Mouse (Mus musculus): Measurements from ENCODE around the gene Fgf15. TPM values are rescaled to one million over a fixed set of nuclear protein-coding genes. Genes with fewer than 3 reads are reported as not detected.

Fgf15 gene
- total and polyA plus RNA-seq, 3 experiments = 16.6 to 19.1 TPM; not detected in 1

GRCm38 (mm10) chr7:144854966-144855365, 41.4 kb upstream of the Fgf15 start:
- Histone ChIP-seq H3K36me3 (ENCODE audit: control insufficient read depth in 1 of 2, insufficient read depth in 2 of 2, low read length in 2 of 2) (no peaks in the 10 kb centered on the region), H3K4me3 (ENCODE audit: control insufficient read depth in 1 of 2, insufficient read depth in 1 of 2, low read depth in 2 of 2, low read length in 2 of 2) (no peak overlapping the region), H3K4me1 (ENCODE audit: control insufficient read depth in 1 of 2, insufficient read depth in 2 of 2, low read length in 2 of 2) (no peaks in the 10 kb centered on the region), H3K9me3 (replicated peaks; ENCODE audit: insufficient read depth, low read length) (no peaks in the 10 kb centered on the region), H3K9ac (ENCODE audit: control insufficient read depth, low read depth, low read length, poor library complexity, severe bottlenecking) (no peak overlapping the region), H3K79me2 (ENCODE audit: control insufficient read depth, insufficient read depth, low read length, poor library complexity) (no peaks in the 10 kb centered on the region), H3K27ac (ENCODE audit: control insufficient read depth, low read depth, low read length) (no peak overlapping the region), H3K27me3 (ENCODE audit: control insufficient read depth in 1 of 2, insufficient read depth in 2 of 2, low read length in 2 of 2) (no peaks in the 10 kb centered on the region)
- DNase-seq (ENCODE audit: low read depth, low spot score) = no peak
- TF ChIP-seq MAFK (IDR thresholded peaks at IDR 0.05; ENCODE audit: borderline replicate concordance, low read depth, low read length) (no peak), GATA1 (IDR thresholded peaks at IDR 0.05; ENCODE audit: low read depth, low read length) (no peak), UBTF (IDR thresholded peaks at IDR 0.05; ENCODE audit: borderline replicate concordance, insufficient read depth, low read depth, low read length) (no peak), POLR2AphosphoS5 (IDR thresholded peaks at IDR 0.05; ENCODE audit: borderline replicate concordance, low read depth, low read length) (no peak), MEF2A (IDR thresholded peaks at IDR 0.05; ENCODE audit: extremely low read depth, insufficient replicate concordance, low read depth, low read length, poor library complexity, severe bottlenecking) (no peak), RCOR1 (IDR thresholded peaks at IDR 0.05; ENCODE audit: low read depth, low read length) (no peak), KAT2A (conservative IDR thresholded peaks at IDR 0.05; ENCODE audit: low read depth, low read length) (no peak), ELF1 (IDR thresholded peaks at IDR 0.05; ENCODE audit: low read depth, low read length) (no peak), MXI1 (IDR thresholded peaks at IDR 0.05; ENCODE audit: low read depth, low read length) (no peak), NRF1 (IDR thresholded peaks at IDR 0.05; ENCODE audit: insufficient read depth, low read depth, low read length, poor library complexity, severe bottlenecking) (no peak)

DNA sequence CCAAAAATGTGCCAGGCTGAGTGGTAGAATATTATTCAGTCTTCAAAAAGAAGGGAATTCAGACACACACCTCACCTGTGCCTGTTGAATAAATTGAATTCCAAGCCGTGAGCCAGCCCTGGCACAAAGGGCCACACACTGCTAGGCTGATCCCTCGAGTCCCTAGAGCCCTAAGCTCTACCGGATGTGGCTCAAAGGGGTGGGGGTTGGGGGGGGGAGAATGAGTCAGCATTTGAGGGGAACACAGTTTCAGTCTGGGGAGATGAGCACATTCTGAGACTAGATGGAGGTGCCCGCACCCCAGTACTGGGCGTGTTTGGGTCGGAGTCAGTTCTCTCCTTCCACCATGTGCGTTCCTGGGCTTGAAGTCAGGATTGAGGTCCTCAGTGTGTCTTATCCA, 39.2 kb upstream of the Fgf15 start:
- no peak overlapping the region for H3K27ac ChIP-seq (ENCODE audit: control insufficient read depth, low read depth, low read length)
- no peaks in the 10 kb centered on the region for H3K27me3 ChIP-seq (ENCODE audit: control insufficient read depth in 1 of 2, insufficient read depth in 2 of 2, low read length in 2 of 2)
- H3K4me1 ChIP-seq (ENCODE audit: control insufficient read depth in 1 of 2, insufficient read depth in 2 of 2, low read length in 2 of 2) = no peaks in the 10 kb centered on the region
- no peaks in the 10 kb centered on the region for H3K79me2 ChIP-seq (ENCODE audit: control insufficient read depth, insufficient read depth, low read length, poor library complexity)
- no peak overlapping the region for H3K9ac ChIP-seq (ENCODE audit: control insufficient read depth, low read depth, low read length, poor library complexity, severe bottlenecking)
- no peak overlapping the region for H3K4me3 ChIP-seq (ENCODE audit: control insufficient read depth in 1 of 2, insufficient read depth in 1 of 2, low read depth in 2 of 2, low read length in 2 of 2)
- H3K9me3 ChIP-seq (replicated peaks; ENCODE audit: insufficient read depth, low read length) = no peaks in the 10 kb centered on the region
- no peak for TF ChIP-seq CTCF (IDR thresholded peaks at IDR 0.05 in 2 of 3, conservative IDR thresholded peaks at IDR 0.05 in 1 of 3; ENCODE audit: control insufficient read depth in 1 of 3, insufficient read depth in 1 of 3, low read depth in 2 of 3, low read length in 3 of 3, poor library complexity in 1 of 3, severe bottlenecking in 1 of 3)
- TF ChIP-seq TBP (IDR thresholded peaks at IDR 0.05; ENCODE audit: low read depth, low read length) = no peak
- TF ChIP-seq MYB (IDR thresholded peaks at IDR 0.05; ENCODE audit: low read depth, low read length) = no peak
- DNase-seq (ENCODE audit: low read depth, low spot score) = no peak
- no peaks in the 10 kb centered on the region for H3K36me3 ChIP-seq (ENCODE audit: control insufficient read depth in 1 of 2, insufficient read depth in 2 of 2, low read length in 2 of 2)

DNA sequence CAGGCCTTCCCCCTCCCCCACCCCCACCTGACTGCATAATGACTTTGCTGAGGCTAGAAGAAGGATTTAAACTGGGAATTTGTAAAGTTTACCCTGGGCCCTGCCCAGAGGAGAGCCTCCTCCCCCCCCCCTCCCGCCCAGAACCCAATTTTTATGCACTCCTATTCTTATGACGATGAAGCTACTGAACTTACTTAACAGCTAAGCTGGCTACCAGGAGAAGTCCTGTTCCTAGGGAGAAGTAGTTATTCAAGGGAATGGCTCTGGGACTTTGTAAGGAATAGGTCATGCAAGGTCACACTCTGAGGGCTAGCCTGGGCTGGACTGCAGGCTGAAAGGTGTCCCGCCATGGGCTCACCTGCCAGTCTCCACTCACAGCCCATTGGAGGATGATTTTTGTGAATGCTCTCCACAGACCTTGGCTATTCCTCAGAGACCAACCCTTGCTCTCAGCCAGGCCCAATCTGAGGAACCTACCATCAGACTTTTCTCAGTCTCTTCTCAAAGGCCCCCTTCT, 38.4 kb upstream of the Fgf15 start:
- no peaks in the 10 kb centered on the region for H3K4me1 ChIP-seq (ENCODE audit: control insufficient read depth in 1 of 2, insufficient read depth in 2 of 2, low read length in 2 of 2)
- no peak for DNase-seq (ENCODE audit: low read depth, low spot score)
- no peaks in the 10 kb centered on the region for H3K79me2 ChIP-seq (ENCODE audit: control insufficient read depth, insufficient read depth, low read length, poor library complexity)
- no peaks in the 10 kb centered on the region for H3K36me3 ChIP-seq (ENCODE audit: control insufficient read depth in 1 of 2, insufficient read depth in 2 of 2, low read length in 2 of 2)
- no peaks in the 10 kb centered on the region for H3K9me3 ChIP-seq (replicated peaks; ENCODE audit: insufficient read depth, low read length)
- H3K4me3 ChIP-seq (ENCODE audit: control insufficient read depth in 1 of 2, insufficient read depth in 1 of 2, low read depth in 2 of 2, low read length in 2 of 2) = no peak overlapping the region
- TF ChIP-seq RCOR1 (IDR thresholded peaks at IDR 0.05; ENCODE audit: low read depth, low read length) (no peak), SMC3 (IDR thresholded peaks at IDR 0.05; ENCODE audit: low read depth, low read length) (no peak), E2F4 (IDR thresholded peaks at IDR 0.05; ENCODE audit: borderline replicate concordance, low read depth, low read length) (no peak), HCFC1 (IDR thresholded peaks at IDR 0.05; ENCODE audit: low read depth, low read length) (no peak), NRF1 (IDR thresholded peaks at IDR 0.05; ENCODE audit: insufficient read depth, low read depth, low read length, poor library complexity, severe bottlenecking) (no peak), POLR2A (IDR thresholded peaks at IDR 0.05; ENCODE audit: control insufficient read depth in 1 of 2, insufficient read depth in 1 of 2, low read depth in 1 of 2, low read length in 2 of 2, poor library complexity in 1 of 2) (no peak)
- H3K27ac ChIP-seq (ENCODE audit: control insufficient read depth, low read depth, low read length) = no peak overlapping the region
- H3K9ac ChIP-seq (ENCODE audit: control insufficient read depth, low read depth, low read length, poor library complexity, severe bottlenecking) = no peak overlapping the region
- no peaks in the 10 kb centered on the region for H3K27me3 ChIP-seq (ENCODE audit: control insufficient read depth in 1 of 2, insufficient read depth in 2 of 2, low read length in 2 of 2)
